Mouse (Mus musculus) myocyte (in vitro differentiated cells): ENCODE results near the gene Caap1. TPM values are rescaled to one million over a fixed set of nuclear protein-coding genes. Genes with fewer than 3 reads are reported as not detected.

ENCODE experiments used
- H3K27me3 ChIP-seq: one replicate; pipeline ENCODE4 v1.6.1; 2011; ENCODE audit not compliant: control insufficient read depth, insufficient read depth, insufficient read length
- H3K36me3 ChIP-seq: one replicate; pipeline ENCODE4 v1.6.1; 2011; ENCODE audit not compliant: control insufficient read depth, insufficient read depth
- H3K4me2 ChIP-seq: one replicate; pipeline ENCODE4 v1.6.1; 2011; ENCODE audit warnings: low read depth, control low read depth
- H3K4me3 ChIP-seq: one replicate; pipeline ENCODE4 v1.5.1; 2011; ENCODE audit warnings: mild to moderate bottlenecking, control low read depth, moderate library complexity
- H3K79me2 ChIP-seq: one replicate; pipeline ENCODE4 v1.6.1; 2011; ENCODE audit not compliant: control insufficient read depth, insufficient read depth
- H3ac ChIP-seq: one replicate; pipeline ENCODE4 v1.6.1; 2011; ENCODE audit not compliant: control insufficient read depth, insufficient read length
- CEBPB ChIP-seq: IDR thresholded peaks from 2 replicates; pipeline ENCODE4 v1.6.1; 2011; ENCODE audit warnings: mild to moderate bottlenecking, moderate library complexity; ENCODE audit not compliant: poor library complexity, insufficient read depth, severe bottlenecking
- E2F4 ChIP-seq: IDR thresholded peaks from one replicate; pipeline ENCODE4 v1.6.1; 2011; ENCODE audit warnings: mild to moderate bottlenecking, control low read depth, moderate library complexity; ENCODE audit not compliant: insufficient read depth
- MAX ChIP-seq: IDR thresholded peaks from one replicate; pipeline ENCODE4 v1.6.1; 2011; ENCODE audit warnings: low read depth, mild to moderate bottlenecking, control low read depth
- MYOD1 ChIP-seq, 3 experiments: IDR thresholded peaks; one replicate each; pipeline ENCODE4 v1.6.1; 2011; ENCODE audit warnings: control low read depth in 2 of 3, low read depth in 2 of 3, mild to moderate bottlenecking in 2 of 3, moderate library complexity in 1 of 3; ENCODE audit not compliant: insufficient read length in 2 of 3, control insufficient read depth in 1 of 3
- MYOG ChIP-seq, 3 experiments: IDR thresholded peaks; one replicate each; pipeline ENCODE4 v1.6.1; 2011; ENCODE audit warnings: control low read depth in 2 of 3, low read depth in 2 of 3, mild to moderate bottlenecking in 2 of 3; ENCODE audit not compliant: insufficient read length in 2 of 3, control insufficient read depth in 1 of 3, insufficient read depth in 1 of 3
- POLR2A ChIP-seq: IDR thresholded peaks from one replicate; pipeline ENCODE4 v1.6.1; 2011; ENCODE audit warnings: low read depth, mild to moderate bottlenecking, control low read depth, moderate library complexity; ENCODE audit not compliant: insufficient read length
- POLR2AphosphoS2 ChIP-seq: IDR thresholded peaks from one replicate; pipeline ENCODE4 v1.6.1; 2011; ENCODE audit warnings: low read depth, control low read depth; ENCODE audit not compliant: insufficient read length
- REST ChIP-seq: IDR thresholded peaks from one replicate; pipeline ENCODE4 v1.6.1; 2011; ENCODE audit warnings: mild to moderate bottlenecking, control low read depth, moderate library complexity; ENCODE audit not compliant: insufficient read depth, insufficient read length
- SRF ChIP-seq: IDR thresholded peaks from one replicate; pipeline ENCODE4 v1.6.1; 2011; ENCODE audit warnings: low read depth; ENCODE audit not compliant: control insufficient read depth, insufficient read length
- TCF12 ChIP-seq: IDR thresholded peaks from one replicate; pipeline ENCODE4 v1.6.1; 2011; ENCODE audit warnings: mild to moderate bottlenecking, control low read depth; ENCODE audit not compliant: poor library complexity, insufficient read depth, severe bottlenecking
- TCF3 ChIP-seq: IDR thresholded peaks from one replicate; pipeline ENCODE4 v1.6.1; 2011; ENCODE audit warnings: low read depth, control low read depth; ENCODE audit not compliant: insufficient read length
- USF1 ChIP-seq: IDR thresholded peaks from one replicate; pipeline ENCODE4 v1.6.1; 2011; ENCODE audit warnings: low read depth, mild to moderate bottlenecking, control low read depth, moderate library complexity
- polyA plus RNA-seq: library from polyadenylated mRNA; unstranded; fragments of >200 nt; fragmentation: generic; extraction: Trizol; gene quantifications from one replicate; pipeline ENCODE4 v1.2.1, GENCODE M21; 2012; ENCODE audit warnings: missing spikeins

Gene Caap1
- polyA plus RNA-seq, 1 experiment, result 3.1 TPM

GRCm38 (mm10) chr4:94473286-94473685 lies 83.3 kb downstream of the Caap1 start:
- no peak for TF ChIP-seq MYOG (IDR thresholded peaks at IDR 0.05; ENCODE audit: control insufficient read depth in 1 of 3, insufficient read depth in 1 of 3, insufficient read length in 2 of 3, low read depth in 2 of 3)
- Histone ChIP-seq H3K36me3 (no peaks in the 10 kb centered on the region), H3ac (no peak overlapping the region), H3K27me3 (no peaks in the 10 kb centered on the region), H3K4me3 (no peak overlapping the region), H3K4me2 (no peak overlapping the region), H3K79me2 (no peaks in the 10 kb centered on the region)

- Histone ChIP-seq H3K4me2 (no peak overlapping the region), H3K4me3 (no peak overlapping the region), H3K36me3 (peaks cover 8% of the 10 kb centered on the region), H3K27me3 (no peaks in the 10 kb centered on the region), H3K79me2 (no peaks in the 10 kb centered on the region), H3ac (no peak overlapping the region)
- TF ChIP-seq SRF, result no peak
- TF ChIP-seq MAX, result no peak
- TF ChIP-seq REST, result no peak
- no peak for TF ChIP-seq MYOD1 (IDR thresholded peaks at IDR 0.05; ENCODE audit: control insufficient read depth in 1 of 3, insufficient read length in 2 of 3, low read depth in 2 of 3)
- TF ChIP-seq MYOG (IDR thresholded peaks at IDR 0.05; ENCODE audit: control insufficient read depth in 1 of 3, insufficient read depth in 1 of 3, insufficient read length in 2 of 3, low read depth in 2 of 3), result no peak
- TF ChIP-seq POLR2AphosphoS2, result no peak
- TF ChIP-seq CEBPB, result no peak
- TF ChIP-seq USF1, result no peak
- TF ChIP-seq E2F4, result no peak
- no peak for TF ChIP-seq TCF3
- no peak for TF ChIP-seq TCF12
- TF ChIP-seq POLR2A, result no peak
Measured at GRCm38 (mm10) chr4:94459424-94459823, 97.2 kb downstream of the Caap1 start.

- no peak overlapping the region for H3K4me3 ChIP-seq
- H3K36me3 ChIP-seq, result no peaks in the 10 kb centered on the region
- no peaks in the 10 kb centered on the region for H3K27me3 ChIP-seq
- H3ac ChIP-seq, result no peak overlapping the region
- TF ChIP-seq POLR2AphosphoS2 (no peak), POLR2A (no peak), TCF3 (no peak), TCF12 (no peak), MAX (no peak), USF1 (no peak), MYOG (IDR thresholded peaks at IDR 0.05; ENCODE audit: control insufficient read depth in 1 of 3, insufficient read depth in 1 of 3, insufficient read length in 2 of 3, low read depth in 2 of 3) (no peak), MYOD1 (IDR thresholded peaks at IDR 0.05; ENCODE audit: control insufficient read depth in 1 of 3, insufficient read length in 2 of 3, low read depth in 2 of 3) (no peak), SRF (no peak), CEBPB (no peak)
- no peaks in the 10 kb centered on the region for H3K79me2 ChIP-seq
- H3K4me2 ChIP-seq, result no peak overlapping the region
Measured at GRCm38 (mm10) chr4:94454857-94455256, 101.7 kb downstream of the Caap1 start.

Other genes with a start within 250 kb of the Caap1 start
- not detected for gene Gm10306, start 250 bp downstream of the Caap1 start, polyA plus RNA-seq
- gene Plaa, start 46.4 kb upstream of the Caap1 start, polyA plus RNA-seq, result 22.8 TPM
- 7.7 TPM for gene Ift74, start 57.7 kb upstream of the Caap1 start, polyA plus RNA-seq
- gene Lrrc19, start 93.3 kb upstream of the Caap1 start, polyA plus RNA-seq, result not detected
- 0.05 TPM for gene Tek, start 182.5 kb upstream of the Caap1 start, polyA plus RNA-seq